Mouse (Mus musculus) cerebellum, postnatal 25 days (tissue): ENCODE measurements around the gene Agbl4.

Experiments used
- DNase-seq, 2 experiments: peaks; one replicate each; pipeline ENCODE4 v3.0.0; 2021; ENCODE audit warnings: mixed read lengths in 2 of 2

Agbl4 gene

DNA sequence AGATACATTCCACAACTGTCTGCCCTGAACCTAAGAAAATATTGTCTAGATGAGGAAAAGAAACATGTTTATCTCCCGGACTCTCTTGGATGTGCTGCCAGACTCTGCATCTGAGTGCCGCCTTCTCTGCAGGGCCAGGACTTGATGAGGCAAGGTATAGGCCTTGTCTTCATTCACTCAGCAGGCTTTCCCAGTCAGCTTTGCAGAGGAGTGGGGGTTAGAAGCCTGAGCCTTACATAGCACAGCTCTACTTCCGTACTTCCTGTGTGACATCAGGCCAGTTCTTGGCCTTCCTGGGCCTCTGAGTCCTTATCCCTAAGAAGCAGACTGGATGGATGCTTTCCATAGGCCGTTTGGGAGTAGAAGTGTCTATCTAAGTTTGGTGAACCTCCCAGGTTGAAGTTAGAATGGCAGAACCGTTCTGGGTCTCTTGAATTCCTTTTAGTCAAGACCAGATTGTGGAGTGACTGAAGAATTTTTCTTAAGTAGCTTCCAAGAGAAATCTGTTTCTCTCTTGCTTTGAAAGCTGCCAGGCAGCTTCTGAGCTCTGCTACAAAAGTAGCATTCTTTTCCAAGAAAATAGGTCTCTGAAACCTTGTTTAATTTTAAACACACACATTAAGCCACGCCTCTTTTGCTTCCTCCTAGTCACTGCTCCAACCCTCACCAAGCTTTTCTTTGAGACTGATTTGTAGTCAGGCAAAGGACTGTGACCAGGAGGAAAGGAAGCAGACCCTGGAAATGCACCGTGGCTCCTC, 1052.2 kb downstream of the Agbl4 start:
- DNase-seq, result no peak

- DNase-seq, result no peak
Observed at GRCm38 (mm10) chr4:111451283-111451918, 1053.9 kb downstream of the Agbl4 start.

DNA sequence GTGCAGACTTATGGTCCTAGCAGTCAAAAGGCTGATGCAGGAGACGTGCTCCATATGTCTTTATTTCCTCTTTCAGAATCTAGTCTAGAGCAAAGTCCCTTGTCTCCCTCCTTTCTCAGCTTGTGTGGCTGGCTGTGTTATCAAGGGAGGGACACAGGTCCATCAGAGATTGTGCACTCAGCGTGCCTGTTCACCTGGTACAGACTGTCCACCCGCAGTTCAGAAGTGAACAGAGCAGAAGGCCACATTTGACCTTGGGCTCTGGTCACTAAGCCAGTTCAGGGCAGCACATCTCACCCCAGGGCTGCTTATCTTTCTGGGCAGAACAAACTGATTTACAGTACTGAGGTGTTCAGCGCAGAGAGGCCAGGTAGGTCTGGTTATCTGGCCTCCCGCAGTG, 1054.7 kb downstream of the Agbl4 start:
- DNase-seq, result no peak

DNA sequence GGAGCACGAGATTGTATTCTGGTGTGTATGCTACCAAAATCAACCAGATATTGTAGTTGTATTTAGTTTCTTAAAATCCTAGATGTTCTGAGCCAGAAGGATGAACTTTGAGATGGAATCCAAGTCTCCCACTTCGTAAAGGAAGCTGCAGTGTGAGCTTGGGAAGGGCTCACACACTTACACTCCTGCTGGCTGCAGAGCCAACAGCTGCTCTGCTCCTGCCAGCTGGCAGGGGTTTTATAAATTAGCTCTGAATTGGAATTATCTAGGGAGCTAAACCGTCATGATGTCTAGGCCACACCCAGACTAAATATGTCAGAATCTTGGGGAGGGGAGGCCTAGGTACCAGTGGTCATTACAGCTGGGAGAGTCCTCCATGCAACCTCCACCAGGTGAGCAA, 1055.8 kb downstream of the Agbl4 start:
- no peak for DNase-seq

DNA sequence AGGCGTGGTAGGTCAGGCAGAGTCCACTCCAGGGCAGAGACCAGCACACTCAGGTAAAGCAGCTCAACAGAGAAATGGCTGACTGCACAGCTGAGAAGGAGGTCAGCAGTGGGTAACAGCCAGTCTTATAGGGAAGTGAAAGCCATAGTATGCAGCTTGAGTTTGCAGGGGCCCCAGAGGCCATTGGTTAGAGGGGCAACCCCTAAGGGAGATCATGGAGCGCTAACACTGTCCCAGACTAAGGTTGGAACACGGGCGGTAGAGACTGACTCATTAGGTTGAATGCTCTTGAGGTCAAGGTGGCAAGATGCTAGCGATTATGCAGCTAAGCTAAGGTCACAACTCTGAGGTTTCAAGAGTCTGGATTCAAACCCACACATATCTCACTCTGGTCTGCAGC, 1058.2 kb downstream of the Agbl4 start:
- DNase-seq, result no peak

- no peak for DNase-seq
Observed at GRCm38 (mm10) chr4:111457568-111457967, 1060.1 kb downstream of the Agbl4 start.

DNA sequence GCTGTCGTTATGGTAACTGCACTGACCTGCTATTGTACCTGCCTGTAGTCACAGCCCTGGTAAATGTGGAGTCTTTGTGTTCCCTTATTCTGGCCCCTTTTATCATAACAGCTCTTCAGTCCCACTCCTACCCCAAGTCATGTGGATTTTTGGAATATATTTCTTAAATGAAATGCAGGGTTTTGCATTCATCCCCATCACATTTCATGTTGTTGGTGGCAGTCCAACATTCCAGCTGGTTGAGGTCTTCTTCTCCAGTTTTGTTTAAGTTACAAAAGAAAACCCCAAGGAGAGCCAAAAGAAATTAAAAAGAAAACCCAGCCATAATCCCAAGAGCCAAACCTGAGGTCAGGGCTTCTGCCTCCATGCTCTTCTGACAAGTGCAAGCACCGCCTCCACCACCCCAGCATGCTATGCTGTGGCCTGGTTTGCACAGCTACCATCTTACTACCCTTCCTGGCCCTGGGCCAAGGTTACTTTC, 1069.9 kb downstream of the Agbl4 start:
- no peak for DNase-seq

GRCm38 (mm10) chr4:111467796-111468195, 1070.3 kb downstream of the Agbl4 start:
- DNase-seq, result no peak

GRCm38 (mm10) chr4:111469847-111470246, 1072.4 kb downstream of the Agbl4 start:
- no peak for DNase-seq

GRCm38 (mm10) chr4:111471726-111472125, 1074.3 kb downstream of the Agbl4 start:
- DNase-seq, result no peak

GRCm38 (mm10) chr4:111472511-111472910, 1075.0 kb downstream of the Agbl4 start:
- DNase-seq, result no peak

DNA sequence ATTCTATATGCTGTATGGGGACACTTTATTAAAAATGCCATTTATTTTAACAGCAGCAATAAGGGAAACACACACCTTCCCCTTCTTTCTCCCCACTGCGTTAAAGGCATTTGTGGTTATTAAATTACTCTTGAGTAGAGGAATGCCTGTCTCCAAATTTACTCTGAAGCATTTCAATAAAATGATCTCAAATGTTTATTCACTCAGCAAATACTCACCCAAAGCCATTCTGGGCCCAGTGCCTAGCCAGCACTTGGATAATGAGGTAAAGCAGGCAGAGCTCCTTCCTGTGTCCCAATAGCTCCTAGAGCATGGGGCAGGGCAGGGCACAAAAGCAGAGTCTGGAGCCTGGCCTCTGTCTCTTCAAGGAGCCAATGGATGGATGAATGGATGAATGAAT, 1075.6 kb downstream of the Agbl4 start:
- DNase-seq, result no peak

DNA sequence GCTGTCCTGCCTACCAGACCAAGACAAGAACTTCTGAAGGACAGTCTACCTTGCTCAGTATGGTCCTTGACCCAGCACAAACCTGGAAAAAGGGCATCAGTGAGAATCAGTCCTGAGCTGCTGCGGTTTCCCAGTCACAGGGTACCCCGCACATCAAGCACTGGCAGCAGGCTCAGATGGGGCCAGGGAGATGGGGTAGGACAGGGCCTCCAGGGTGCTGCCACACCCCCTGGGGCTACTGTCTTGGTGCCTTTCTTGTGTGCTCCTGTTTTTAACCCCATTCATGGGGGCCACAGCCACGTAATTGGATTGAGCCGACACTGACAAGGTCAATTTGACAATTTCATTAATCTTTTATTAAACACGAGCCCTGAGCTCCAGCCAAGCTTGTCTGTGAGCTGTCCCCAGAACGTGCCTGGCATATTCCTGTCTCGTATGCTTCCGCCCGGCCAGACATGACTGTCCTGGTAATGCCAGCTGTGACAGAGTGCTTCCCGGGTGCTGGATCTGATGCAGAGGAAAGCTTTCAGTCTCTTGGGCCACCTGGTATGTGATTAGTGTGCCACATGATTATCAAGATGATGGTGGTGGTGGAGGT, 1078.0 kb downstream of the Agbl4 start:
- DNase-seq, result no peak

GRCm38 (mm10) chr4:111477507-111477906, 1080.0 kb downstream of the Agbl4 start:
- no peak for DNase-seq

GRCm38 (mm10) chr4:111483499-111483898, 1086.0 kb downstream of the Agbl4 start:
- no peak for DNase-seq

GRCm38 (mm10) chr4:111485189-111485588, 1087.7 kb downstream of the Agbl4 start:
- no peak for DNase-seq

DNA sequence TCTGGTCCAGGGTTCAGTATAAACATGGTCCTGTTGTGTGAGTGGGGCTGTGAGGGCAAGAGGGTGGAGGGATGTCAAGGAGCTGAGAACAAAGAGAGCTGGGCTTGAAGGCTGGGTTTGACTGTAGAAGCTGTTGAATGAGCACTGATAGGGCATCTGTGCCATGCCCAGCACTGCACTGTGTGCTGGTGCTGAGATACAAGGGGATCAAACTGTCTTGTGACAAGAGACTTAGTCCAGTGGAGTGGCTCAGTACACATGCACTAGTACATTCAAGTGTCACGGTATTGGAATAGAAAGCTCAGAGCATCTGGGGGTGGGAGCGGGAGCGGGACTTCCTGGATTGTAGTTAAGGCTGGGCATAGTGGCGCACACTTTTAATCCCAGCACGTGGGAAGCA, 1088.7 kb downstream of the Agbl4 start:
- no peak for DNase-seq

DNA sequence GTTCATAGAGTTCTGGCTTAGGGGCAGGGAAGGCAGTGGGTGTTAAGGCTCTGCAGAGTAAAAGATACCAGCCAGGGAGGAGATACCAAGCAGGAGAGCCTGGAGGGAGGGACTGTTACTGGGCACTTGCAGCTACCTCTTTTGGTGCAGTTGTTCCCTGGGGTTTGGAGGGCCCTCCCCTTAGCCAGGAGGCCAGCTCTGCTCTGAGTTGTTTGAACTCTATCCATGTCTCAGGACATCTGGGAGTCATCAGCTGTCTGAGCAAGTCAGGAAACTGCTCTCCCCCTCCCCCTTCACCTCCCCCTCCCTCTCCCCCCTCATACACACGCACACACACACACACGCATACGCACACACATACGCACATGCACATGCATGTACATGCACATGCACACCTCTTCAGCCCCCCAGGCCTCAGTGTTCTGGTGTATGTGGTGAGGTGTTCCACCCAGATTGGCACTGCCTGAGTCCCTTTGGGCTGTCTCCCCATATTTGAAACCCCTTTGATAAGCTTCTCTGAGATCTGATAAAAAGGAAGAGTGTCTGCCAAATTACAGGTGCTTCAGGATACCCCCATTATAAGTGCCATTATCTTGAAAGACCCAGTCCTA, 1089.9 kb downstream of the Agbl4 start:
- no peak for DNase-seq

GRCm38 (mm10) chr4:111493750-111494404, 1096.4 kb downstream of the Agbl4 start:
- peak in 1 of 2 experiments; percentile 5 for DNase-seq

- peak; percentile 53 to 72 for DNase-seq
Observed at GRCm38 (mm10) chr4:111495949-111496348, 1098.5 kb downstream of the Agbl4 start.

DNA sequence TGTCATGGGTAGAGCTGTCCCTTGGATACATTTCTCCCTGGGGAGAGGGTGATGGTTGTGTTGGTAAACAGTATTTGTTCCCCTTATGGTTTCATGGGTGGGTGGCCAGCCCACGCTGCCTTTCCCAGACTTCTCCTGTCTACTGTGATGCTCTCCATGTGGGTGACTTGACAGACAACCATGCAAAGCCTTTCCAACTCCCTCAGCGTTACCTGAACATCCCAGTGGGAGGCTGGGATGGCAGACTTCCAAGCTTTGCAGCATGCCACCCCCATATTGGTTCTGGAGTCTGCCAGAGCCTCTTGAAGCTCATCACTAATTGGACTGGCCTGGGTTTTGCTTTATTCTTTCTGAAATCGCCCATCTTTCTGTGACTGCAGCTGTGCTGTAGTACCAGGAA, 1101.3 kb downstream of the Agbl4 start:
- no peak for DNase-seq

GRCm38 (mm10) chr4:111501441-111501840, 1104.0 kb downstream of the Agbl4 start:
- no peak for DNase-seq
